Mouse (Mus musculus) inflammation-experienced regulatory T-cells, adult 16 weeks (primary cell): ENCODE data around the gene Suclg1. TPM values are rescaled to one million over a fixed set of nuclear protein-coding genes. Genes with fewer than 3 reads are reported as not detected.

Experiments used
- polyA plus RNA-seq: library from polyadenylated mRNA; unstranded; fragments of 100-300 nt; shearing (Covaris generic); gene quantifications from one replicate; pipeline ENCODE4 v1.2.1, GENCODE M21; 2017

Suclg1 gene
- polyA plus RNA-seq: 129 TPM

DNA sequence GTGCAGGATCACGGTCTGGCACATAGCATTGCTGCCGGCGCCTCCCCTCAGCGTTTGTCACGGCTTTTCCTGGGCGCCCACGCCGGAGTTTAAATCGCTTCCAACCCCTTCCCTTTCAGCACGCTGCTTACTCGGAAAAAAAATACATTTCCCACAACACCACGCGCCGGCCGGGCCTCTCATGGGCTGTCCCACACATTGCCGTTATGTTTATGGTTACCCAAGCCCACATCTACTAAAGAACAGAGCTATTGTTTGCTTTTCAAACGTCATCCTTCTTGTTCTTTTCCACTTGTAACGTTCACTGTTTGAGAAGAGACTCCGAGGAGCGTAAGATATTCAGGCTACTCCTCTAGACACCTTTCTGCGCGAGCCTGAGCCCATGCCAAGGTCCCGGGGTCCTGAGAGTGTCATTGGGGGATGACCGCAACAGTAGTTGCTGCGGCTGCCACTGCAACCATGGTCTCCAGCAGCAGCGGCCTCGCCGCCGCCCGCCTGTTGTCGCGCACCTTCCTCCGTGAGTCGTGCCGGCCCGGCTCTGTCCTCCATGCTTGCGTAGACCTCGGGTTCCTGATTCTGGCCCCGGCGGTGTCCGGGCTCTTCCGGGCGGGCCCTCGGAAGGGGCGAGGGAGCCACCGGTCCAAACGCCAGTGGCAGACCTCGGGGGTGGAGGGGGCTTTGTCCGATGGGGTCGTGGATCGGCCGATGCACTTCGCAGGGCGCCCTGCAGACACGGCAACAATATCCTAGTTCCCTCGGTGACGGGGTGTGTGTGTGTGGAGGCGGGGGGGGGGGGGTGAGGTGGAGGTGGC is at the start of gene Suclg1:
Gene Suclg1, plus strand, starts transcription at position 146 of the 812 bp plus-strand sequence.

DNA sequence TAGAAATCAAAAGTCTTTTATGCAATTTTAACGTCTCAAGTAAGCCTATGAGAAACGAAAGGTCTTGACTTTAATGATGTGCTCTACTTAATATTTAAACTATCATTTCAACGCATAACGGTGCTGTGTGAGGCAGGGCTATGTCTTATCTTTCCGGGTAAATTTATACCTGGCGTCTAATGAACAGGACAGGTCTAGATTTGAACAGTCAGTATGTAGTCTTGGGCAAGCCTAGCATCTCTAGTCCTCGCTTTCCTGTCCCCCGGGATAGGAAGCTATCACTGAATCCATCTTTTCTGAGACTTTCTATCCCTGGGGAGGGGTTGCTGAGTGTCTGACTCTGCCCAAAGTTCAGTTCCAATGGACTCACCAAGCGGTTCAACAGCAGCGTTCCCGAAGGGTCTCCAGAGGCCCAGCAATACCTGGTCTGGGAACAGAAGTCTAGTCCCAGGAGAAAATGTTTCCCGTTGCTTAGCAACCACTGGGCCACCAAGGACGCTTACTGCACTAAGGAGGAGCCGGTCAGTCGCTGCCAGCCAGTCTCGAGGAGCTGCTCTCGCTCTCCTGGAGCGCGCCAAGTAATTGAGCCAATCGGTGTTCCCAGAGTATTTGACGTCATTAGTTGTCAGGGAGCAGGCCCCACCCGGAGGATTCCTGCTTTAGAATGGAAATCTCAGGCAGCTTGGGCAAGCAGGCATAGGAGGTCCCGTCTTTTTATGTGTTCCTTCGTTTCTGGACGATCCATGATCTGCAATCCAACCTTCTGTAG is 26.8 kb upstream of the Suclg1 start, which contains the start of gene Dnah6:
Gene Dnah6, minus strand, starts transcription at position 463 of the 769 bp plus-strand sequence.

Other genes with a start within 250 kb of the Suclg1 start
- gene Dnah6, start 26.7 kb upstream of the Suclg1 start, polyA plus RNA-seq: not detected
- not detected for gene 4931417E11Rik, start 221.3 kb downstream of the Suclg1 start, polyA plus RNA-seq